Mouse (Mus musculus): ENCODE data around the gene A630089N07Rik. TPM values are rescaled to one million over a fixed set of nuclear protein-coding genes. Genes with fewer than 3 reads are reported as not detected.
A peak's percentile ranks its signal among the peaks of the same experiment; 100 is the strongest.
"Not testable (repeated sequence)": the region's sequence is repeated elsewhere in the genome, so short reads cannot be mapped to it uniquely, and the experiment has no call there.

Gene A630089N07Rik
- polyA plus RNA-seq (2015; fragmentation: Nextera tagmentation; extraction: Ambion mirVana): 18.9 and 19.9 TPM in 2 replicates

GRCm38 (mm10) chr16:98081889-98082818 lies at the start of gene A630089N07Rik:
Gene A630089N07Rik, minus strand, starts transcription at chr16:98082450.
- WGBS: under 1% methylated on average over 25 of the region's 25 CpGs

GRCm38 (mm10) chr16:98107109-98107508 lies 24.9 kb upstream of the A630089N07Rik start:
- ATAC-seq (ENCODE audit: low read depth): no peak
- no peak overlapping the region for H3K27ac ChIP-seq (ENCODE audit: low read length)
- no peaks in the 10 kb centered on the region for H3K4me1 ChIP-seq (replicated peaks; ENCODE audit: control insufficient read depth, insufficient read depth, low read length)
- H3K36me3 ChIP-seq (ENCODE audit: control insufficient read depth, insufficient read depth, low read length): no peaks in the 10 kb centered on the region
- no peak overlapping the region for H3K9ac ChIP-seq (ENCODE audit: low read length)
- no peak overlapping the region for H3K4me3 ChIP-seq (ENCODE audit: low read length)
- H3K9me3 ChIP-seq (ENCODE audit: control insufficient read depth, low read length): no peaks in the 10 kb centered on the region
- H3K27me3 ChIP-seq (ENCODE audit: control insufficient read depth, insufficient read depth, low read depth, low read length): no peaks in the 10 kb centered on the region
- H3K4me2 ChIP-seq (ENCODE audit: low read depth, low read length): no peak overlapping the region
- 98% methylated on average over 11 of the region's 11 CpGs for WGBS

More at GRCm38 (mm10) chr16:98081889-98082818, at the start of gene A630089N07Rik:
- peak within 1 kb of the TSS; percentile 91 for H3K27ac ChIP-seq (ENCODE audit: low read length)
- not testable (repeated sequence) for H3K27me3 ChIP-seq (ENCODE audit: control insufficient read depth, insufficient read depth, low read depth, low read length); H3K9me3 ChIP-seq (ENCODE audit: control insufficient read depth, low read length); H3K4me1 ChIP-seq (replicated peaks; ENCODE audit: control insufficient read depth, insufficient read depth, low read length); H3K36me3 ChIP-seq (ENCODE audit: control insufficient read depth, insufficient read depth, low read length)
- H3K4me2 ChIP-seq (ENCODE audit: low read depth, low read length): peak within 1 kb of the TSS; percentile 68
- peak within 1 kb of the TSS; percentile 84 for H3K4me3 ChIP-seq (ENCODE audit: low read length)
- ATAC-seq (ENCODE audit: low read depth): peak; percentile 98
- peak within 1 kb of the TSS; percentile 80 for H3K9ac ChIP-seq (ENCODE audit: low read length)

- peak; percentile 25 for ATAC-seq (ENCODE audit: low read depth)
- Histone ChIP-seq H3K27ac (ENCODE audit: low read length) (peak overlapping the region; percentile 91), H3K4me2 (ENCODE audit: low read depth, low read length) (peak overlapping the region; percentile 68), H3K4me3 (ENCODE audit: low read length) (peak overlapping the region; percentile 84), H3K9ac (ENCODE audit: low read length) (peak overlapping the region; percentile 80)
- not testable (repeated sequence) for H3K9me3 ChIP-seq (ENCODE audit: control insufficient read depth, low read length); H3K36me3 ChIP-seq (ENCODE audit: control insufficient read depth, insufficient read depth, low read length); H3K27me3 ChIP-seq (ENCODE audit: control insufficient read depth, insufficient read depth, low read depth, low read length); H3K4me1 ChIP-seq (replicated peaks; ENCODE audit: control insufficient read depth, insufficient read depth, low read length)
- under 1% methylated on average over 9 of the region's 9 CpGs for WGBS
Observed at GRCm38 (mm10) chr16:98081550-98081888, 731 bp downstream of the A630089N07Rik start.

- not testable (repeated sequence) for H3K4me1 ChIP-seq (replicated peaks; ENCODE audit: control insufficient read depth, insufficient read depth, low read length); H3K27me3 ChIP-seq (ENCODE audit: control insufficient read depth, insufficient read depth, low read depth, low read length); H3K27ac ChIP-seq (ENCODE audit: low read length); H3K36me3 ChIP-seq (ENCODE audit: control insufficient read depth, insufficient read depth, low read length); ATAC-seq (ENCODE audit: low read depth); H3K9me3 ChIP-seq (ENCODE audit: control insufficient read depth, low read length)
- Histone ChIP-seq H3K9ac (ENCODE audit: low read length) (peak overlapping the region; percentile 80), H3K4me2 (ENCODE audit: low read depth, low read length) (peak overlapping the region; percentile 68), H3K4me3 (ENCODE audit: low read length) (peak overlapping the region; percentile 84)
- 83% methylated on average over 1 of the region's 1 CpGs for WGBS
Observed at GRCm38 (mm10) chr16:98081140-98081539, 1.1 kb downstream of the A630089N07Rik start.

GRCm38 (mm10) chr16:98079382-98079781 lies 2.9 kb downstream of the A630089N07Rik start:
- not testable (repeated sequence) for H3K36me3 ChIP-seq (ENCODE audit: control insufficient read depth, insufficient read depth, low read length); ATAC-seq (ENCODE audit: low read depth); H3K27ac ChIP-seq (ENCODE audit: low read length); H3K9ac ChIP-seq (ENCODE audit: low read length); H3K4me3 ChIP-seq (ENCODE audit: low read length); H3K4me1 ChIP-seq (replicated peaks; ENCODE audit: control insufficient read depth, insufficient read depth, low read length); H3K4me2 ChIP-seq (ENCODE audit: low read depth, low read length); H3K27me3 ChIP-seq (ENCODE audit: control insufficient read depth, insufficient read depth, low read depth, low read length); H3K9me3 ChIP-seq (ENCODE audit: control insufficient read depth, low read length)
- WGBS: 52% methylated on average over 3 of the region's 3 CpGs

GRCm38 (mm10) chr16:98041676-98042075 lies 40.6 kb downstream of the A630089N07Rik start:
- Histone ChIP-seq H3K27ac (ENCODE audit: low read length) (no peak overlapping the region), H3K4me3 (ENCODE audit: low read length) (no peak overlapping the region), H3K4me2 (ENCODE audit: low read depth, low read length) (no peak overlapping the region), H3K4me1 (replicated peaks; ENCODE audit: control insufficient read depth, insufficient read depth, low read length) (no peaks in the 10 kb centered on the region), H3K36me3 (ENCODE audit: control insufficient read depth, insufficient read depth, low read length) (no peaks in the 10 kb centered on the region), H3K9me3 (ENCODE audit: control insufficient read depth, low read length) (no peaks in the 10 kb centered on the region), H3K9ac (ENCODE audit: low read length) (no peak overlapping the region), H3K27me3 (ENCODE audit: control insufficient read depth, insufficient read depth, low read depth, low read length) (no peaks in the 10 kb centered on the region)
- WGBS: 77% methylated on average over 2 of the region's 2 CpGs
- ATAC-seq (ENCODE audit: low read depth): no peak

- H3K9ac ChIP-seq (ENCODE audit: low read length); H3K27ac ChIP-seq (ENCODE audit: low read length); H3K4me2 ChIP-seq (ENCODE audit: low read depth, low read length); H3K9me3 ChIP-seq (ENCODE audit: control insufficient read depth, low read length); H3K4me3 ChIP-seq (ENCODE audit: low read length); H3K27me3 ChIP-seq (ENCODE audit: control insufficient read depth, insufficient read depth, low read depth, low read length); ATAC-seq (ENCODE audit: low read depth); H3K36me3 ChIP-seq (ENCODE audit: control insufficient read depth, insufficient read depth, low read length); H3K4me1 ChIP-seq (replicated peaks; ENCODE audit: control insufficient read depth, insufficient read depth, low read length): not testable (repeated sequence)
- 95% methylated on average over 2 of the region's 2 CpGs for WGBS
Observed at GRCm38 (mm10) chr16:98034971-98035370, 47.3 kb downstream of the A630089N07Rik start.

- H3K27ac ChIP-seq (ENCODE audit: low read length); H3K9me3 ChIP-seq (ENCODE audit: control insufficient read depth, low read length); H3K4me1 ChIP-seq (replicated peaks; ENCODE audit: control insufficient read depth, insufficient read depth, low read length); ATAC-seq (ENCODE audit: low read depth); H3K36me3 ChIP-seq (ENCODE audit: control insufficient read depth, insufficient read depth, low read length); H3K4me2 ChIP-seq (ENCODE audit: low read depth, low read length); H3K4me3 ChIP-seq (ENCODE audit: low read length); H3K27me3 ChIP-seq (ENCODE audit: control insufficient read depth, insufficient read depth, low read depth, low read length); H3K9ac ChIP-seq (ENCODE audit: low read length): not testable (repeated sequence)
- WGBS: 82% methylated on average over 8 of the region's 8 CpGs
Observed at GRCm38 (mm10) chr16:98026186-98026585, 56.1 kb downstream of the A630089N07Rik start.

- no peaks in the 10 kb centered on the region; the same call in 1 of the 2 replicates for H3K36me3 ChIP-seq (ENCODE audit: control insufficient read depth, insufficient read depth, low read length)
- 83% methylated on average over 2 of the region's 2 CpGs for WGBS
- no peak overlapping the region for H3K4me2 ChIP-seq (ENCODE audit: low read depth, low read length)
- no peak overlapping the region for H3K27ac ChIP-seq (ENCODE audit: low read length)
- no peak for ATAC-seq (ENCODE audit: low read depth)
- no peaks in the 10 kb centered on the region for H3K27me3 ChIP-seq (ENCODE audit: control insufficient read depth, insufficient read depth, low read depth, low read length)
- H3K4me3 ChIP-seq (ENCODE audit: low read length): no peak overlapping the region
- no peak overlapping the region for H3K9ac ChIP-seq (ENCODE audit: low read length)
- H3K9me3 ChIP-seq (ENCODE audit: control insufficient read depth, low read length): no peaks in the 10 kb centered on the region; the same call in 1 of the 2 replicates
- no peaks in the 10 kb centered on the region for H3K4me1 ChIP-seq (replicated peaks; ENCODE audit: control insufficient read depth, insufficient read depth, low read length)
Observed at GRCm38 (mm10) chr16:98022657-98023345, 59.4 kb downstream of the A630089N07Rik start.
